Mouse (Mus musculus): ENCODE results near the gene Cyp4a12b. TPM values are rescaled to one million over a fixed set of nuclear protein-coding genes. Genes with fewer than 3 reads are reported as not detected.
"Not testable (repeated sequence)": the region's sequence is repeated elsewhere in the genome, so short reads cannot be mapped to it uniquely, and the experiment has no call there.

Cyp4a12b gene
- total and polyA plus RNA-seq, 3 experiments, result not detected

DNA sequence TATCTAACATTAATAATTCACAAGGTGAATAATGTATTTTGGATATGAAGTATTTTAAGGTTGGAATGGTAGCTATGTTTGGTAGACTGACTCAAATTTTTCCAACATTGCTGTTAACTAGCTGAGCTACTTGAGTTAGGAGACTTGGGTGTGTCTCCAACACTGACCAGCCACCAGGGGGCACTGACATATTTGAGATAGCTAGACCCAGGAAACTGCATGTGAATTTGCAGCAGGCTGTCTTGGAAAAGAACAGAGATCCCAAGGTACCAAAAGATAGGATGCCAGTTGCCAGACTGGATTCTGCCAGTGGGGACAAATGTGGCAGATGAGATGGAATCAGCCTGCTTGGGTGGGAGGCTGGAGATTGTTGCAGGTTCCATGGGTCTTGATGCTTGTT is 64.6 kb downstream of the Cyp4a12b start:
- not testable (repeated sequence) for H3K27ac ChIP-seq (ENCODE audit: control insufficient read depth, low read depth, low read length); H3K36me3 ChIP-seq (ENCODE audit: control insufficient read depth in 1 of 2, insufficient read depth in 2 of 2, low read length in 2 of 2)
- TF ChIP-seq ZC3H11A (IDR thresholded peaks at IDR 0.05; ENCODE audit: low read depth, low read length) (peak; percentile 49), SMC3 (IDR thresholded peaks at IDR 0.05; ENCODE audit: low read depth, low read length) (peak; percentile 63), CTCF (IDR thresholded peaks at IDR 0.05 in 2 of 3, conservative IDR thresholded peaks at IDR 0.05 in 1 of 3; ENCODE audit: control insufficient read depth in 1 of 3, insufficient read depth in 1 of 3, low read depth in 2 of 3, low read length in 3 of 3, poor library complexity in 1 of 3, severe bottlenecking in 1 of 3) (peak in 2 of 3 experiments; percentile 32 to 46; a peak in 4 of 6 replicates), RAD21 (IDR thresholded peaks at IDR 0.05; ENCODE audit: low read depth, low read length) (peak; percentile 48)

DNA sequence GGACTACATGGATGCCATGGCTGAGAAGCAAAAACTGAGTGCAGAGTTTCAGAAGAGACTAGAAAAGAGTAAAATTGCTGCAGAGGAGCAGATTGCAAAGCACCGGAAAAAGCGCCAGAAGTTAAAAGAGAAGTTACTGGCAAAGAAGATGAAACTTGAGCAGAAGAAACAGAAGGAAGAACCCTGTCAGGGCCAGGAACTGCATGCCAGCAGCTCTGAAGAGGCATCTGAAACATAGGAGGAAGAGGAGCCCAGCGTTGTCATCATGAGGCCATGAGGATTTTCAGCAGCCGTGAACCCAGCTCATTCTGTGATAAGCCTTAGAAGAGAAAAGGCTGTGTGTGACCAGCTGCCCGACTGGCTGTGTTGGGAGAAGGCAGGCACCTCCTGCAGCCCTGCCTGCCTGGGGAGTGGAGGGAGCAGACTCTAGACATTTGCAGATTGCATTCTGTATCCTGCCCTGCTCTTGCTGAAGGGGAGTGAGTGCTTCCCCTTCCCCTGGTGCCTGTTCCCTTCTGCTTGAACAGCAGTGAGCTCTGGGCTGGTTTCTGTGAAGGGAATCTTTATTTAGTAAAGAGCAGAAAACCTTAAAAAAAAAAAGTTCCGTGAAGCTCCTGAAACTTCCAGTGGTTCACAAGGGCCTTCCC is 69.7 kb downstream of the Cyp4a12b start:
- no peak for DNase-seq (ENCODE audit: low read depth, low spot score)
- no peaks in the 10 kb centered on the region for H3K79me2 ChIP-seq (ENCODE audit: control insufficient read depth, insufficient read depth, low read length, poor library complexity)
- H3K9me3 ChIP-seq (replicated peaks; ENCODE audit: insufficient read depth, low read length), result no peaks in the 10 kb centered on the region
- H3K4me1 ChIP-seq (ENCODE audit: control insufficient read depth in 1 of 2, insufficient read depth in 2 of 2, low read length in 2 of 2), result no peaks in the 10 kb centered on the region
- no peaks in the 10 kb centered on the region for H3K36me3 ChIP-seq (ENCODE audit: control insufficient read depth in 1 of 2, insufficient read depth in 2 of 2, low read length in 2 of 2)
- H3K9ac ChIP-seq (ENCODE audit: control insufficient read depth, low read depth, low read length, poor library complexity, severe bottlenecking), result no peak overlapping the region
- no peak for TF ChIP-seq ZNF384 (IDR thresholded peaks at IDR 0.05; ENCODE audit: low read depth, low read length)
- no peak overlapping the region for H3K27ac ChIP-seq (ENCODE audit: control insufficient read depth, low read depth, low read length)
- H3K4me3 ChIP-seq (ENCODE audit: control insufficient read depth in 1 of 2, insufficient read depth in 1 of 2, low read depth in 2 of 2, low read length in 2 of 2), result no peak overlapping the region
- peaks cover 0 to 3% of the 10 kb centered on the region in 2 experiments; a peak in 2 of 4 replicates for H3K27me3 ChIP-seq (ENCODE audit: control insufficient read depth in 1 of 2, insufficient read depth in 2 of 2, low read length in 2 of 2)

More for the DNA sequence above, 64.6 kb downstream of the Cyp4a12b start:
- not testable (repeated sequence) for H3K27me3 ChIP-seq (ENCODE audit: control insufficient read depth in 1 of 2, insufficient read depth in 2 of 2, low read length in 2 of 2); H3K4me1 ChIP-seq (ENCODE audit: control insufficient read depth in 1 of 2, insufficient read depth in 2 of 2, low read length in 2 of 2); H3K4me3 ChIP-seq (ENCODE audit: control insufficient read depth in 1 of 2, insufficient read depth in 1 of 2, low read depth in 2 of 2, low read length in 2 of 2); H3K9ac ChIP-seq (ENCODE audit: control insufficient read depth, low read depth, low read length, poor library complexity, severe bottlenecking); H3K79me2 ChIP-seq (ENCODE audit: control insufficient read depth, insufficient read depth, low read length, poor library complexity); H3K9me3 ChIP-seq (replicated peaks; ENCODE audit: insufficient read depth, low read length)
- DNase-seq (ENCODE audit: low read depth, low spot score), result peak; percentile 21

Other genes with a start within 250 kb of the Cyp4a12b start
- gene Cyp4a29, start 169.5 kb upstream of the Cyp4a12b start, total RNA-seq (2012; rRNA removed), result not detected in 2 replicates
- not detected for gene Cyp4a29, start 169.5 kb upstream of the Cyp4a12b start, polyA plus RNA-seq (2012; ENCODE audit: insufficient read depth in 1 of 2, insufficient read length in 2 of 2, low read depth in 1 of 2, low replicate concordance in 2 of 2, missing spikeins in 1 of 2)
- gene Cyp4a12a, start 112.6 kb upstream of the Cyp4a12b start, total RNA-seq (2012; rRNA removed), result not detected in 2 replicates
- not detected for gene Cyp4a12a, start 112.6 kb upstream of the Cyp4a12b start, polyA plus RNA-seq (2012; ENCODE audit: insufficient read depth in 1 of 2, insufficient read length in 2 of 2, low read depth in 1 of 2, low replicate concordance in 2 of 2, missing spikeins in 1 of 2)
- gene Cyp4a30b, start 41.0 kb downstream of the Cyp4a12b start, total RNA-seq (2012; rRNA removed), result not detected in 2 replicates
- not detected for gene Cyp4a30b, start 41.0 kb downstream of the Cyp4a12b start, polyA plus RNA-seq (2012; ENCODE audit: insufficient read depth in 1 of 2, insufficient read length in 2 of 2, low read depth in 1 of 2, low replicate concordance in 2 of 2, missing spikeins in 1 of 2)
- not detected in 2 replicates for gene Cyp4a14, start 84.5 kb downstream of the Cyp4a12b start, total RNA-seq (2012; rRNA removed)
- gene Cyp4a14, start 84.5 kb downstream of the Cyp4a12b start, polyA plus RNA-seq (2012; ENCODE audit: insufficient read depth in 1 of 2, insufficient read length in 2 of 2, low read depth in 1 of 2, low replicate concordance in 2 of 2, missing spikeins in 1 of 2), result not detected
- gene Cyp4a10, start 106.6 kb downstream of the Cyp4a12b start, total RNA-seq (2012; rRNA removed), result not detected in 2 replicates
- not detected for gene Cyp4a10, start 106.6 kb downstream of the Cyp4a12b start, polyA plus RNA-seq (2012; ENCODE audit: insufficient read depth in 1 of 2, insufficient read length in 2 of 2, low read depth in 1 of 2, low replicate concordance in 2 of 2, missing spikeins in 1 of 2)
- gene Cyp4a31, start 152.0 kb downstream of the Cyp4a12b start, total RNA-seq (2012; rRNA removed), result not detected in 2 replicates
- gene Cyp4a31, start 152.0 kb downstream of the Cyp4a12b start, polyA plus RNA-seq (2012; ENCODE audit: insufficient read depth in 1 of 2, insufficient read length in 2 of 2, low read depth in 1 of 2, low replicate concordance in 2 of 2, missing spikeins in 1 of 2), result not detected
- gene Cyp4a32, start 189.3 kb downstream of the Cyp4a12b start, total RNA-seq (2012; rRNA removed), result not detected in 2 replicates
- gene Cyp4a32, start 189.3 kb downstream of the Cyp4a12b start, polyA plus RNA-seq (2012; ENCODE audit: insufficient read depth in 1 of 2, insufficient read length in 2 of 2, low read depth in 1 of 2, low replicate concordance in 2 of 2, missing spikeins in 1 of 2), result not detected
- 0.92 and 1.1 TPM in 2 replicates for gene Cyp4b1, start 236.1 kb downstream of the Cyp4a12b start, total RNA-seq (2012; rRNA removed)
- gene Cyp4b1, start 236.1 kb downstream of the Cyp4a12b start, polyA plus RNA-seq (2012; ENCODE audit: insufficient read depth in 1 of 2, insufficient read length in 2 of 2, low read depth in 1 of 2, low replicate concordance in 2 of 2, missing spikeins in 1 of 2), result 1 to 10 TPM in 1 of 2 experiments, not detected in 1; 2.1 TPM